In genomic region chr4:49632139-49632481, GRCm38 (mm10) we compare ENCODE assay signal across 7 mouse cellular contexts. TPM values are rescaled to one million over a fixed set of nuclear protein-coding genes. Genes with fewer than 3 reads are reported as not detected.
DNase-seq lines count a peak whose midpoint lies in the region; ATAC-seq and TF ChIP-seq lines count a peak whose summit lies in the region.

No protein-coding gene starts in this region.

- peak overlapping the region; percentile 86 for H3K9ac ChIP-seq in lung, postnatal 0 days (replicated peaks; ENCODE audit: low read depth)
- H3K9ac ChIP-seq in limb, embryonic 11.5 days (ENCODE audit: low read length), result peak overlapping the region; percentile 86
- peak overlapping the region; percentile 80 for H3K9ac ChIP-seq in stomach, embryonic 14.5 days (replicated peaks; ENCODE audit: low read depth, low read length)

- 2% methylated on average over 30 of the region's 30 CpGs for WGBS in lung, postnatal 0 days
- under 1% methylated on average over 30 of the region's 30 CpGs for WGBS in limb, embryonic 11.5 days
- WGBS in stomach, embryonic 14.5 days, result under 1% methylated on average over 30 of the region's 30 CpGs

- no peaks in the 10 kb centered on the region for H3K27me3 ChIP-seq in lung, postnatal 0 days (replicated peaks; ENCODE audit: insufficient read depth, low read length)
- H3K27me3 ChIP-seq in limb, embryonic 11.5 days (ENCODE audit: control insufficient read depth, insufficient read depth, low read length), result no peaks in the 10 kb centered on the region
- H3K27me3 ChIP-seq in stomach, embryonic 14.5 days (ENCODE audit: control insufficient read depth, insufficient read depth, low read length), result no peaks in the 10 kb centered on the region

- DNase-seq in lung, postnatal 0 days (ENCODE audit: low spot score), result no peak
- no peak for DNase-seq in lung, postnatal 14 days
- no peak for DNase-seq in limb, embryonic 11.5 days (ENCODE audit: low spot score)
- DNase-seq in spleen, adult 12 weeks (ENCODE audit: low spot score), result no peak

- peak overlapping the region; percentile 70 for H3K4me3 ChIP-seq in lung, postnatal 0 days (ENCODE audit: low read depth, low read length)
- peak overlapping the region; percentile 91 for H3K4me3 ChIP-seq in limb, embryonic 11.5 days (ENCODE audit: low read depth, low read length)
- H3K4me3 ChIP-seq in stomach, embryonic 14.5 days (ENCODE audit: low read depth, low read length), result peak overlapping the region; percentile 87

- peak overlapping the region; percentile 71 for H3K4me2 ChIP-seq in lung, postnatal 0 days (replicated peaks; ENCODE audit: low read depth, low read length)
- peak overlapping the region; percentile 82 for H3K4me2 ChIP-seq in limb, embryonic 11.5 days (ENCODE audit: low read depth, severe bottlenecking)
- peak overlapping the region; percentile 75 for H3K4me2 ChIP-seq in stomach, embryonic 14.5 days (replicated peaks; ENCODE audit: low read depth, low read length)

- H3K36me3 ChIP-seq in lung, postnatal 0 days (ENCODE audit: insufficient read depth, low read length), result peaks cover 13% of the 10 kb centered on the region; the same call in 1 of the 2 replicates
- H3K36me3 ChIP-seq in limb, embryonic 11.5 days (ENCODE audit: control insufficient read depth, insufficient read depth, low read length), result peaks cover 2% of the 10 kb centered on the region; the same call in 1 of the 2 replicates
- peaks cover 28% of the 10 kb centered on the region; the same call in 1 of the 2 replicates for H3K36me3 ChIP-seq in stomach, embryonic 14.5 days (ENCODE audit: control insufficient read depth, insufficient read depth, low read length)

- H3K9me3 ChIP-seq in lung, postnatal 0 days (ENCODE audit: low read length), result no peaks in the 10 kb centered on the region
- no peaks in the 10 kb centered on the region for H3K9me3 ChIP-seq in limb, embryonic 11.5 days (ENCODE audit: control insufficient read depth, low read length)
- H3K9me3 ChIP-seq in stomach, embryonic 14.5 days (ENCODE audit: control insufficient read depth, low read depth, low read length), result no peaks in the 10 kb centered on the region

- H3K4me1 ChIP-seq in lung, postnatal 0 days (ENCODE audit: insufficient read depth, low read depth, low read length), result no peaks in the 10 kb centered on the region
- no peaks in the 10 kb centered on the region for H3K4me1 ChIP-seq in limb, embryonic 11.5 days (ENCODE audit: control insufficient read depth, insufficient read depth, low read length)
- H3K4me1 ChIP-seq in stomach, embryonic 14.5 days (ENCODE audit: control insufficient read depth, insufficient read depth, low read length), result 0 out of 2 replicates have a peak, but pooled peaks cover 3% of the 10 kb centered on the region

- peak overlapping the region; percentile 92 for H3K27ac ChIP-seq in lung, postnatal 0 days (ENCODE audit: low read length)
- H3K27ac ChIP-seq in limb, embryonic 11.5 days (replicated peaks; ENCODE audit: low read depth, low read length), result peak overlapping the region; percentile 36; the same call in 1 of the 2 replicates
- H3K27ac ChIP-seq in stomach, embryonic 14.5 days (ENCODE audit: low read length), result peak overlapping the region; percentile 85

- ATAC-seq in lung, postnatal 0 days, result peak; percentile 59
- peak; percentile 79 for ATAC-seq in erythroblast, adult 5-6 weeks (replicated peaks; ENCODE audit: low FRiP score, poor library complexity, severe bottlenecking)
- ATAC-seq in limb, embryonic 11.5 days (ENCODE audit: insufficient number of reproducible peaks, low FRiP score, low TSS enrichment, low read depth), result peak; percentile 68; the same call in 1 of the 2 replicates
- ATAC-seq in stomach, embryonic 14.5 days (ENCODE audit: insufficient number of reproducible peaks, insufficient read depth, low FRiP score, low read depth), result peak; percentile 71
- ATAC-seq in monocyte, adult 5-6 weeks (replicated peaks; ENCODE audit: insufficient number of reproducible peaks, low FRiP score, low TSS enrichment, poor library complexity, severe bottlenecking), result no peak

- TF ChIP-seq CTCF in lung, postnatal 0 days (IDR thresholded peaks at IDR 0.05), result peak; percentile 1; the same call in 1 of the 2 replicates

- no peak for TF ChIP-seq EP300 in lung, postnatal 0 days (IDR thresholded peaks at IDR 0.05)

RNA-seq across cellular contexts. Expression of gene Rnf20, which starts 0.3 kb away (rescaled TPM):
- 32.6 and 35.3 TPM in 2 replicates for polyA plus RNA-seq in lung, postnatal 0 days (2015; fragmentation: Nextera tagmentation; extraction: Ambion mirVana)
- 34.1 and 45.2 TPM in 2 replicates for total RNA-seq in erythroblast, adult 5-6 weeks (2015; ENCODE audit: low replicate concordance)
- 119 and 155 TPM in 2 replicates for total RNA-seq in erythroblast, adult 5-6 weeks (2017; ENCODE audit: low replicate concordance)
- polyA plus RNA-seq in limb, embryonic 11.5 days (2014; fragmentation: Nextera tagmentation; extraction: Ambion mirVana), result 67.5 and 76.1 TPM in 2 replicates
- polyA plus RNA-seq in stomach, embryonic 14.5 days (2014; fragmentation: Nextera tagmentation; extraction: Ambion mirVana), result 48.6 and 59.6 TPM in 2 replicates
- total RNA-seq in monocyte, adult 5-6 weeks (2017), result 187 to 231 TPM (median 228 TPM) in 3 replicates

RNA-seq across cellular contexts. Expression of gene Tmem246, which starts 34.4 kb away (rescaled TPM):
- polyA plus RNA-seq in lung, postnatal 0 days (2015; fragmentation: Nextera tagmentation; extraction: Ambion mirVana), result 30.7 and 32.9 TPM in 2 replicates
- 1.0 TPM in 1 of 2 replicates, not detected in the other for total RNA-seq in erythroblast, adult 5-6 weeks (2015; ENCODE audit: low replicate concordance)
- 0.43 TPM in 1 of 2 replicates, not detected in the other for total RNA-seq in erythroblast, adult 5-6 weeks (2017; ENCODE audit: low replicate concordance)
- 13.8 and 15.4 TPM in 2 replicates for polyA plus RNA-seq in limb, embryonic 11.5 days (2014; fragmentation: Nextera tagmentation; extraction: Ambion mirVana)
- 29.6 and 30.1 TPM in 2 replicates for polyA plus RNA-seq in stomach, embryonic 14.5 days (2014; fragmentation: Nextera tagmentation; extraction: Ambion mirVana)
- total RNA-seq in monocyte, adult 5-6 weeks (2017), result not detected in 3 replicates

RNA-seq across cellular contexts. Expression of gene Ppp3r2, which starts 49.7 kb away (rescaled TPM):
- 0.11 and 0.20 TPM in 2 replicates for polyA plus RNA-seq in lung, postnatal 0 days (2015; fragmentation: Nextera tagmentation; extraction: Ambion mirVana)
- total RNA-seq in erythroblast, adult 5-6 weeks (2015; ENCODE audit: low replicate concordance), result not detected in 2 replicates
- total RNA-seq in erythroblast, adult 5-6 weeks (2017; ENCODE audit: low replicate concordance), result not detected in 2 replicates
- 0.06 and 0.08 TPM in 2 replicates for polyA plus RNA-seq in limb, embryonic 11.5 days (2014; fragmentation: Nextera tagmentation; extraction: Ambion mirVana)
- polyA plus RNA-seq in stomach, embryonic 14.5 days (2014; fragmentation: Nextera tagmentation; extraction: Ambion mirVana), result 0.13 TPM in 1 of 2 replicates, not detected in the other
- 0.29 to 0.32 TPM in 2 of 3 replicates, not detected in the other for total RNA-seq in monocyte, adult 5-6 weeks (2017)

Comparison
In these comparisons a context has a peak if more than half of its experiments do, and no peak if none do; other contexts are left out.
1. H3K27ac ChIP-seq: peak in every context shown above with its lines; median percentile 92 in lung, postnatal 0 days; 85 in stomach, embryonic 14.5 days; 36 in limb, embryonic 11.5 days.